Mouse (Mus musculus) heart, postnatal 4 days (tissue): Measurements from ENCODE around the gene Parn. TPM values are rescaled to one million over a fixed set of nuclear protein-coding genes. Genes with fewer than 3 reads are reported as not detected.

Source experiments
- DNase-seq: peaks from one replicate; pipeline ENCODE4 v3.0.0; 2021
- total RNA-seq, 2 experiments: library from RNA; stranded (reverse); gene quantifications; 2 replicates each; pipeline ENCODE4 v1.2.3; 2021

The Parn gene
- total RNA-seq, 2 experiments from 2014 or later, result 19.3 to 21.2 TPM

- DNase-seq, result no peak
These were observed 117.3 kb downstream of the Parn start for GRCm38 (mm10) chr16:13550667-13551066.

- no peak for DNase-seq
These were observed 118.0 kb downstream of the Parn start for GRCm38 (mm10) chr16:13549976-13550375.

GRCm38 (mm10) chr16:13541816-13542215 lies 126.2 kb downstream of the Parn start:
- DNase-seq, result peak; percentile 40

- no peak for DNase-seq
These were observed 126.7 kb downstream of the Parn start for GRCm38 (mm10) chr16:13541121-13541747.

GRCm38 (mm10) chr16:13538933-13539648 lies 128.9 kb downstream of the Parn start:
- no peak for DNase-seq

- DNase-seq, result no peak
These were observed 129.6 kb downstream of the Parn start for GRCm38 (mm10) chr16:13538213-13538932.

- no peak for DNase-seq
These were observed 131.6 kb downstream of the Parn start for GRCm38 (mm10) chr16:13536404-13536803.

- DNase-seq, result no peak
These were observed 132.1 kb downstream of the Parn start for GRCm38 (mm10) chr16:13535856-13536255.

- DNase-seq, result peak; percentile 66
These were observed 135.1 kb downstream of the Parn start for GRCm38 (mm10) chr16:13532840-13533239.

- DNase-seq, result no peak
These were observed 136.7 kb downstream of the Parn start for GRCm38 (mm10) chr16:13531279-13531678.

- DNase-seq, result peak; percentile 42
These were observed 146.6 kb downstream of the Parn start for GRCm38 (mm10) chr16:13521359-13521758.

GRCm38 (mm10) chr16:13520301-13520700 lies 147.7 kb downstream of the Parn start:
- peak; percentile 17 for DNase-seq

- DNase-seq, result no peak
These were observed 151.8 kb downstream of the Parn start for GRCm38 (mm10) chr16:13516214-13516613.

- no peak for DNase-seq
These were observed 152.4 kb downstream of the Parn start for GRCm38 (mm10) chr16:13515524-13515923.

GRCm38 (mm10) chr16:13505055-13505454 lies 162.9 kb downstream of the Parn start:
- peak; percentile 57 for DNase-seq

- DNase-seq, result no peak
These were observed 163.5 kb downstream of the Parn start for GRCm38 (mm10) chr16:13504476-13504875.

GRCm38 (mm10) chr16:13498923-13499322 lies 169.0 kb downstream of the Parn start:
- no peak for DNase-seq

- DNase-seq, result peak; percentile 54
These were observed 174.0 kb downstream of the Parn start for GRCm38 (mm10) chr16:13493981-13494380.

GRCm38 (mm10) chr16:13492996-13493395 lies 175.0 kb downstream of the Parn start:
- no peak for DNase-seq

- DNase-seq, result no peak
These were observed 176.2 kb downstream of the Parn start for GRCm38 (mm10) chr16:13491776-13492175.
